Mouse (Mus musculus) testis, adult 2 months (tissue): ENCODE results near the gene Ankrd54. TPM values are rescaled to one million over a fixed set of nuclear protein-coding genes. Genes with fewer than 3 reads are reported as not detected.

Experiments used
- H3K27ac ChIP-seq: fragments of 200-500 bp; 2 replicates; pipeline ENCODE4 v1.5.1; 2012; ENCODE audit warnings: low read depth, low read length; ENCODE audit not compliant: control insufficient read depth, insufficient read depth
- H3K27me3 ChIP-seq: fragments of 200-500 bp; 2 replicates; pipeline ENCODE4 v1.6.1; 2012; ENCODE audit warnings: mild to moderate bottlenecking, low read length, moderate library complexity; ENCODE audit not compliant: control insufficient read depth, insufficient read depth
- H3K36me3 ChIP-seq: fragments of 200-500 bp; 2 replicates; pipeline ENCODE4 v1.6.1; 2012; ENCODE audit warnings: mild to moderate bottlenecking, low read length; ENCODE audit not compliant: control insufficient read depth, insufficient read depth
- H3K4me1 ChIP-seq: fragments of 200-500 bp; 2 replicates; pipeline ENCODE4 v1.6.1; 2012; ENCODE audit warnings: low read length; ENCODE audit not compliant: control insufficient read depth, insufficient read depth
- H3K4me3 ChIP-seq: fragments of 200-500 bp; 2 replicates; pipeline ENCODE4 v1.5.1; 2012; ENCODE audit warnings: low read depth, mild to moderate bottlenecking, low read length, moderate library complexity, mixed read lengths; ENCODE audit not compliant: control insufficient read depth
- CTCF ChIP-seq: fragments of 200-500 bp; IDR thresholded peaks from 2 replicates; pipeline ENCODE4 v1.5.1; 2012; ENCODE audit warnings: low read depth, mild to moderate bottlenecking, inconsistent platforms, low read length, moderate library complexity; ENCODE audit not compliant: control insufficient read depth, insufficient read depth, insufficient replicate concordance
- POLR2A ChIP-seq: fragments of 200-500 bp; IDR thresholded peaks from 2 replicates; pipeline ENCODE4 v1.6.1; 2012; ENCODE audit warnings: low read depth, mild to moderate bottlenecking, inconsistent platforms, low read length, moderate library complexity; ENCODE audit not compliant: control insufficient read depth
- polyA plus RNA-seq: library from polyadenylated mRNA; depleted of rRNA; stranded (reverse); fragments of >200 nt; gene quantifications from 2 replicates; pipeline ENCODE4 v1.2.3, GENCODE M21; 2012; rRNA removed

Ankrd54 gene
- polyA plus RNA-seq, 1 experiment, result 292 TPM

GRCm38 (mm10) chr15:79005581-79005980, 57.1 kb downstream of the Ankrd54 start:
- no peak for TF ChIP-seq CTCF
- TF ChIP-seq POLR2A, result no peak
- no peaks in the 10 kb centered on the region for H3K36me3 ChIP-seq

More at GRCm38 (mm10) chr15:79005581-79005980, 57.1 kb downstream of the Ankrd54 start:
- Histone ChIP-seq H3K27me3 (no peaks in the 10 kb centered on the region), H3K27ac (no peak overlapping the region), H3K4me1 (no peaks in the 10 kb centered on the region), H3K4me3 (no peak overlapping the region)

Other genes starting within 250 kb of the Ankrd54 start
- gene Cdc42ep1, start 220.3 kb downstream of the Ankrd54 start, polyA plus RNA-seq, result 2.5 and 2.9 TPM in 2 replicates
- gene Lgals2, start 207.4 kb downstream of the Ankrd54 start, polyA plus RNA-seq, result 2.2 and 2.8 TPM in 2 replicates
- 69.9 and 82.1 TPM in 2 replicates for gene Gga1, start 185.7 kb downstream of the Ankrd54 start, polyA plus RNA-seq
- gene Gm49510, start 163.2 kb downstream of the Ankrd54 start, polyA plus RNA-seq, result not detected in 2 replicates
- 3.3 and 3.5 TPM in 2 replicates for gene Sh3bp1, start 163.1 kb downstream of the Ankrd54 start, polyA plus RNA-seq
- gene Pdxp, start 149.0 kb downstream of the Ankrd54 start, polyA plus RNA-seq, result 3.6 and 3.8 TPM in 2 replicates
- gene Lgals1, start 136.2 kb downstream of the Ankrd54 start, polyA plus RNA-seq, result 92.0 and 106 TPM in 2 replicates
- 40.7 and 44.6 TPM in 2 replicates for gene Nol12, start 128.0 kb downstream of the Ankrd54 start, polyA plus RNA-seq
- gene Triobp, start 115.2 kb downstream of the Ankrd54 start, polyA plus RNA-seq, result 19.4 and 22.6 TPM in 2 replicates
- gene H1f0, start 34.4 kb downstream of the Ankrd54 start, polyA plus RNA-seq, result 9.7 and 11.5 TPM in 2 replicates
- gene Galr3, start 21.0 kb downstream of the Ankrd54 start, polyA plus RNA-seq, result not detected in 2 replicates
- 110 and 117 TPM in 2 replicates for gene Eif3l, start 12.3 kb upstream of the Ankrd54 start, polyA plus RNA-seq
- 75.8 and 85.0 TPM in 2 replicates for gene Micall1, start 46.0 kb upstream of the Ankrd54 start, polyA plus RNA-seq
- gene Polr2f, start 78.1 kb upstream of the Ankrd54 start, polyA plus RNA-seq, result 41.1 and 42.2 TPM in 2 replicates
- gene 1700088E04Rik, start 78.4 kb upstream of the Ankrd54 start, polyA plus RNA-seq, result 115 and 133 TPM in 2 replicates
- 1.5 and 1.6 TPM in 2 replicates for gene Sox10, start 102.3 kb upstream of the Ankrd54 start, polyA plus RNA-seq
- gene Pick1, start 166.3 kb upstream of the Ankrd54 start, polyA plus RNA-seq, result 76.8 and 78.4 TPM in 2 replicates
- 0.10 and 0.28 TPM in 2 replicates for gene Gm49486, start 166.5 kb upstream of the Ankrd54 start, polyA plus RNA-seq
- gene Slc16a8, start 191.9 kb upstream of the Ankrd54 start, polyA plus RNA-seq, result not detected in 2 replicates
- 0.67 and 0.94 TPM in 2 replicates for gene Baiap2l2, start 222.6 kb upstream of the Ankrd54 start, polyA plus RNA-seq